Mouse (Mus musculus) intestine, embryonic 16.5 days (tissue): ENCODE results near the gene Camta2. TPM values are rescaled to one million over a fixed set of nuclear protein-coding genes. Genes with fewer than 3 reads are reported as not detected.

Experiments used
- ATAC-seq: fragments of 200-750 bp; cut with Nextera tagmentation; 2 replicates; pipeline ENCODE4 v1.8.0; 2017; ENCODE audit warnings: moderate TSS enrichment, moderate library complexity
- H3K27ac ChIP-seq: fragments of 300-500 bp; sonication (generic); 2 replicates; pipeline ENCODE4 v1.5.1; 2014; ENCODE audit warnings: mild to moderate bottlenecking, low read length
- H3K27me3 ChIP-seq: fragments of 300-500 bp; sonication (generic); replicated peaks from 2 replicates; pipeline ENCODE4 v1.6.1; 2014; ENCODE audit warnings: low read length, control low read depth, mixed read lengths; ENCODE audit not compliant: control insufficient read depth, insufficient read depth
- H3K36me3 ChIP-seq: fragments of 300-500 bp; sonication (generic); 2 replicates; pipeline ENCODE4 v1.6.1; 2014; ENCODE audit warnings: low read length, control low read depth; ENCODE audit not compliant: control insufficient read depth, insufficient read depth
- H3K4me1 ChIP-seq: fragments of 300-500 bp; sonication (generic); 2 replicates; pipeline ENCODE4 v1.6.1; 2014; ENCODE audit warnings: low read length, control low read depth, mixed read lengths; ENCODE audit not compliant: control insufficient read depth, insufficient read depth
- H3K4me2 ChIP-seq: fragments of 300-500 bp; sonication (generic); 2 replicates; pipeline ENCODE4 v1.6.1; 2014; ENCODE audit warnings: low read depth, low read length, control low read depth
- H3K4me3 ChIP-seq: fragments of 300-500 bp; sonication (generic); 2 replicates; pipeline ENCODE4 v1.5.1; 2014; ENCODE audit warnings: mild to moderate bottlenecking, low read length
- H3K9ac ChIP-seq: fragments of 300-500 bp; sonication (generic); 2 replicates; pipeline ENCODE4 v1.6.1; 2014; ENCODE audit warnings: low read depth, low read length
- H3K9me3 ChIP-seq: fragments of 300-500 bp; sonication (generic); 2 replicates; pipeline ENCODE4 v1.6.1; 2016; ENCODE audit warnings: low read length, control low read depth; ENCODE audit not compliant: control insufficient read depth
- WGBS: fragments of 180-500 bp; shearing (Covaris S2); extraction: QIAGEN DNeasy Blood & Tissue Kit; methylation state at CpG from one replicate; pipeline ENCODE4 v1.1.7; 2014; 5-methylcytosine and 5-hydroxymethylcytosine counted together
- polyA plus RNA-seq: library from polyadenylated mRNA; unstranded; fragments of >200 nt; fragmentation: Nextera tagmentation; extraction: Ambion mirVana; gene quantifications from 2 replicates; pipeline ENCODE4 v1.2.1, GENCODE M21; 2015

Gene Camta2
- polyA plus RNA-seq, 1 experiment from 2014 or later, result 14.2 TPM

GRCm38 (mm10) chr11:70647716-70648420 lies 40.0 kb downstream of the Camta2 start:
- peak overlapping the region; percentile 80 for H3K4me3 ChIP-seq
- H3K27me3 ChIP-seq, result no peaks in the 10 kb centered on the region
- peak overlapping the region; percentile 89 for H3K9ac ChIP-seq
- no peaks in the 10 kb centered on the region for H3K9me3 ChIP-seq
- H3K4me2 ChIP-seq, result peak overlapping the region; percentile 84
- ATAC-seq, result peak; percentile 25
- peak overlapping the region; percentile 96 for H3K27ac ChIP-seq
- H3K36me3 ChIP-seq, result peaks cover 32% of the 10 kb centered on the region
- 2% methylated on average over 28 of the region's 28 CpGs for WGBS
- H3K4me1 ChIP-seq, result peaks cover 44% of the 10 kb centered on the region

DNA sequence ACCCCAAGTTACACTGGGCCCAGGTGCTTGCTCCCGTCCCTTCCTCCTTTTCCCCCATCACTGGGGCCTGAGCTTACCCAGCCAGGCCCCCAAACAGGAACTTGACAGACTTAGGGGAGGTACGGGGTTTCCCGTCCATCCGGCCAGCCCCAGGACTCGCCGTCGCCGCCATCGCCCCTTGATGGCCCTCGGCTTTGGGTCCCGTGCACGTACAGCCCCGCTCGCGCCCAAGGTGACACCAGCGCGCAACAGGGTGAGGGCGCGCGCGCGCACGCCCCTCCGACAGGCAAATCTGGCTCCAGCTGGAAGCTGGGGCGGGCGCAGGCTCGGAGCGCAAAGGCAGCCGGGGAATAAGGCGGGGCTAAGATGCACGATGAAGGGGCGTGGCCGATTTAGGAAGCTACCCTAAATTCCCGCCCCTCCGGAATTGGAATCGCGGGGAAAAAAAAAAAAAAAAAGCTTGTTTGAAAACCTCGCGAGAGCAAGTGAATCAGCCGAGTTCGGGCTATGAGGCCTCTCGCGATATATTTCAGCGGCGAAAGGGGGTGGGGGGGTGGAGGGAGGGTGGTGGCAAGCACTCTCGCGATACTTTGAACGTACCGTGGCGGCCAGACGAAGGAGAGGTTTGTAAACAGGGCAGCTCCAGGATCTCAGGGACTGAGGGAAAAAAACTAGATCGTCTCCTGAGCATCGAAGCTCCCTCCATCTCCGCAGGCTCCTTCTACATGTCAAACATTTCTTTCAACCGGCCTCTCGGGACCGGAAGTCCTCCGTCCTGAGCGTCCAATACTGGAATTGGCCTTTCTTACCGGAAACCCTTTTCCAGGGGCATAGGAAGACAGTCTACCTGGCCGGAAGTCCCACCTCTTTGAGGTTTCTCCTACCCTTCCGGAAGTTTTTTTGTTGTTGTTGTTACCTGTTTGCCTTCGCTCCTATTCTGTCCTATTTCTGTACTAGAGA lies 40.9 kb downstream of the Camta2 start, which contains the start of the genes Rnf167 and Slc25a11:
Gene Rnf167, plus strand, starts transcription at position 545 of the 960 bp plus-strand sequence.
Gene Slc25a11, minus strand, starts transcription at position 789 of the 960 bp plus-strand sequence.
- peaks cover 37% of the 10 kb centered on the region for H3K4me1 ChIP-seq
- H3K27me3 ChIP-seq, result no peaks in the 10 kb centered on the region
- WGBS, result under 1% methylated on average over 63 of the region's 63 CpGs
- H3K9ac ChIP-seq, result peak within 1 kb of the TSS; percentile 92
- ATAC-seq, result peak; percentile 86
- peak within 1 kb of the TSS; percentile 80 for H3K4me3 ChIP-seq
- H3K36me3 ChIP-seq, result peaks cover 32% of the 10 kb centered on the region
- H3K4me2 ChIP-seq, result peak within 1 kb of the TSS; percentile 84
- peak within 1 kb of the TSS; percentile 96 for H3K27ac ChIP-seq
- no peaks in the 10 kb centered on the region for H3K9me3 ChIP-seq

DNA sequence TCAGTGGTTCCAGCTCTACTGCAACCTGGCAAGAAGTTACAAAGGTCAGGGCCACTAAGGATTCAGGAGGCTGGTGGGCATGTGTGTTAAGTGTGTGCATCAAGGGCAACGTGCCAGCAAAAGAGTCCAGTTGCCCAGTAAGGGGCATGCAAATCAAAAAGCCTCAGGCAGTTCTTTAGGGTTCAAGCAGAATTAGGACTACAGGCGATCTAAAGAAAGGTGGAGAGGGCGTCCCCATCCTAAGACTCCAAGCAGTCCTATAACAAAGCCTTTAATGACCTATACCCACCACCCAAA lies 41.7 kb downstream of the Camta2 start:
- H3K4me2 ChIP-seq, result peak overlapping the region; percentile 68
- H3K9me3 ChIP-seq, result no peaks in the 10 kb centered on the region
- H3K27me3 ChIP-seq, result no peaks in the 10 kb centered on the region
- peak overlapping the region; percentile 76 for H3K4me3 ChIP-seq
- H3K9ac ChIP-seq, result peak overlapping the region; percentile 92
- H3K27ac ChIP-seq, result peak overlapping the region; percentile 94
- H3K36me3 ChIP-seq, result peaks cover 28% of the 10 kb centered on the region
- ATAC-seq, result no peak
- peaks cover 30% of the 10 kb centered on the region for H3K4me1 ChIP-seq
- WGBS, result 17% methylated on average over 3 of the region's 3 CpGs

- peak overlapping the region; percentile 68 for H3K4me2 ChIP-seq
- H3K27me3 ChIP-seq, result no peaks in the 10 kb centered on the region
- H3K9me3 ChIP-seq, result no peaks in the 10 kb centered on the region
- H3K4me1 ChIP-seq, result peaks cover 25% of the 10 kb centered on the region
- WGBS, result 86% methylated on average over 12 of the region's 12 CpGs
- ATAC-seq, result no peak
- peak overlapping the region; percentile 92 for H3K9ac ChIP-seq
- H3K36me3 ChIP-seq, result peaks cover 23% of the 10 kb centered on the region
- peak overlapping the region; percentile 76 for H3K4me3 ChIP-seq
- no peak overlapping the region for H3K27ac ChIP-seq
Measured at GRCm38 (mm10) chr11:70645461-70646258, 42.2 kb downstream of the Camta2 start.

DNA sequence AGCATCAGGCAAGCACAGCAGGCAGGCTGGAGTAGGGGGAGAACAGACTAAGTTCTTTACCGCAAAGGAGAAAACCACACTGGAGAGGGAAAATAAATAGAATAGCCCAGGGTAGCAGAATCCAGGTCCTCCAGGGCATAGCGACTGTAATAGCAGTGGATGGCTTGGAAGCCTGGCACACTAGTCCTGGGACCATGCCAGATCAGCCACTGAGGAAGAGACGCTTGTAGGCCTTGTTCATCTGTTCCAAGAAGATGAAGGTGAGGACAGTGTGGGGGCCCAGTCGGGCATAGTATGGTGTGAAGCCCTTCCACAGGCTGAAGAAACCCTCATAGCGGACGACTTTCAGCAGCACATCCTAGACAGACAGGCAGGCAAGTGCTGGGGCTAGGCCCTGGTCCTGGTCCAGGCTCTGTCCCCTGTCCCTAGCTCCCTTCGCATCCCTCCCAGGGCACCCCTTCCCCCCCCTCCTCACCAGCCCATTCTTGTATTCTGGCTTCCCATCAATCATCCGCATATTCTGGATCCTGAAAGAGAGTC lies 43.3 kb downstream of the Camta2 start:
- Histone ChIP-seq H3K36me3 (peaks cover 22% of the 10 kb centered on the region), H3K4me3 (no peak overlapping the region), H3K4me2 (no peak overlapping the region), H3K9ac (no peak overlapping the region), H3K9me3 (no peaks in the 10 kb centered on the region), H3K27me3 (no peaks in the 10 kb centered on the region), H3K27ac (no peak overlapping the region), H3K4me1 (peaks cover 17% of the 10 kb centered on the region)
- no peak for ATAC-seq
- WGBS, result 96% methylated on average over 8 of the region's 8 CpGs

- Histone ChIP-seq H3K4me3 (no peak overlapping the region), H3K9ac (no peak overlapping the region), H3K9me3 (no peaks in the 10 kb centered on the region), H3K27ac (no peak overlapping the region), H3K4me1 (peaks cover 7% of the 10 kb centered on the region), H3K36me3 (peaks cover 13% of the 10 kb centered on the region; the same call in 1 of the 2 replicates), H3K27me3 (no peaks in the 10 kb centered on the region), H3K4me2 (no peak overlapping the region)
- 95% methylated on average over 6 of the region's 6 CpGs for WGBS
- ATAC-seq, result no peak
Measured at GRCm38 (mm10) chr11:70643051-70643450, 44.9 kb downstream of the Camta2 start.

- Histone ChIP-seq H3K4me1 (peaks cover 7% of the 10 kb centered on the region), H3K9ac (no peak overlapping the region), H3K27me3 (no peaks in the 10 kb centered on the region), H3K9me3 (no peaks in the 10 kb centered on the region), H3K27ac (no peak overlapping the region), H3K4me3 (no peak overlapping the region), H3K4me2 (no peak overlapping the region), H3K36me3 (peaks cover 13% of the 10 kb centered on the region; the same call in 1 of the 2 replicates)
- WGBS, result 80% methylated on average over 7 of the region's 7 CpGs
- ATAC-seq, result no peak
Measured at GRCm38 (mm10) chr11:70641241-70641640, 46.7 kb downstream of the Camta2 start.

DNA sequence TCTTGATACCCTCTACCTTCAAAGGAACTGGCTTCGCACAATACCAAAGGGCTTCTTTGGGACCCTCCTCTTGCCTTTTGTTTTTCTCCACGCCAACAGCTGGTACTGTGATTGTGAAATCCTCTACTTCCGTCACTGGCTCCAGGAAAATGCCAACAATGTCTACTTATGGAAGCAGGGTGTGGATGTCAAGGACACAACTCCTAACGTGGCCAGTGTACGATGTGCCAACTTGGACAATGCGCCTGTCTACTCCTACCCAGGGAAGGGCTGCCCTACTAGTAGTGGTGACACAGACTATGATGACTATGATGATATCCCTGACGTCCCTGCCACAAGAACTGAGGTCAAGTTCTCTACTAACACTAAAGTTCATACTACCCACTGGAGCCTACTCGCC lies 47.9 kb downstream of the Camta2 start:
- ATAC-seq, result no peak

More for the DNA sequence above, 47.9 kb downstream of the Camta2 start:
- Histone ChIP-seq H3K27ac (no peak overlapping the region), H3K4me3 (no peak overlapping the region), H3K4me1 (no peaks in the 10 kb centered on the region), H3K27me3 (no peaks in the 10 kb centered on the region), H3K36me3 (peaks cover 8% of the 10 kb centered on the region; the same call in 1 of the 2 replicates), H3K9me3 (no peaks in the 10 kb centered on the region), H3K9ac (no peak overlapping the region), H3K4me2 (no peak overlapping the region)
- WGBS, result 86% methylated on average over 8 of the region's 8 CpGs
